Mouse (Mus musculus) kidney, adult 8-10 months (tissue): Measurements from ENCODE around the gene Uqcrfs1.

ENCODE experiments used
- DNase-seq, 2 experiments: peaks; one replicate each; pipeline ENCODE4 v3.0.0; 2022

Gene Uqcrfs1

DNA sequence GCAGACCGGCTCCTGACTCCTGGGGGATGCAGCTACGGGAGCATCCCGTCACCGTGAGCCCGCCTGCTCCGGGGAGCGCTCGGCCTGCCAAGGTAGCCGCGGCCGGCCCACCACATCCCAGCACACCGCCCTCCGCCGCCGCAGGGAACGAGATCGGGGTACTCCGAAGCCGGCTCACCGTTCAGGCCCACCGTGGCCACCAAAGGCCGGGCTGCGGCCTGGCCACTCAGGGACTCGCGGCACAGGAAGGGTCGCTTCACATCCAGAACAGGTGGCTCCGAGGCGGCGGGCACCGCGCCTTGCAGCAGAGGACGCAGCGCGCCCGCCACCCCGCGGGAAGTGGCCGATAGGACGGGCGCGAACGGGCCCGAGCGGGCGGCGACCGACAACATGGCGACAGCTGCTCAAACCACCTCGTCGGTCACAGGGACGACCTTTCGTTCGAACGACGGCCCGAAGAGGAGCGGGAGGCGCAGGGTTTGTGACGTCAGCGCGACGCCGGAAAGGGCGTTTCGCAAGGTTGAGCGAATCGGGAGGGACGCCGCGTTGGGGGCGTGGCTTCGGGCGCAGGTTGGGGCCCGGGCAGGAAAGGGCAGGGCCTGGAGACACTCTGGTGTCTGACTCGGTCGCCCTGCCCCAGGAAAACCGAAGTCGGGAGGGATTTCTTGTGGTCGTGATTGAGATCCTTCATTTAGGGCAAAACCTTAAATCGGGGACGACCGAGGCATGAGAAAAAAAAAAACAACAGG, at the start of gene Uqcrfs1:
Uqcrfs1 (minus strand) TSS at position 507 of the 749 bp plus-strand sequence.
- DNase-seq, result peak; percentile 97

DNA sequence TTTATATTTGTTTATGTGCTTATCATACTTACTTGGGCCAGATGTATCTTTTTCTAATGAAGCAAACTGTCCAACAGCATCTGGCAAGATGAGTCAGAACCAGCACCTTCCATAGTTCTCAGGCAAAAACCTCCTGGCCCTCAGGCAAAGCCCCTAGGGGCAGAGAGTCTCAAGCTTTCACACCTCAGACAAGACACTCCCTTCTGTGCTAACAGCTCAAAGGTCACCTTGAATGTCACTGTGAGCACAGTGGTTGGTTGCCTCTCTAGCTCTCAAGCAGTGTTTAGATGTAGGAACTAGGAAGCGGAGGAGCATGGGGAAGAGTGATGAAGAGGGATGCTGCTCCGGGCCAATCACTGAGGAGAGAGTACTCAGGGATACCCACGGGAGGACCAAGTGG, 40.6 kb upstream of the Uqcrfs1 start:
- no peak for DNase-seq

DNA sequence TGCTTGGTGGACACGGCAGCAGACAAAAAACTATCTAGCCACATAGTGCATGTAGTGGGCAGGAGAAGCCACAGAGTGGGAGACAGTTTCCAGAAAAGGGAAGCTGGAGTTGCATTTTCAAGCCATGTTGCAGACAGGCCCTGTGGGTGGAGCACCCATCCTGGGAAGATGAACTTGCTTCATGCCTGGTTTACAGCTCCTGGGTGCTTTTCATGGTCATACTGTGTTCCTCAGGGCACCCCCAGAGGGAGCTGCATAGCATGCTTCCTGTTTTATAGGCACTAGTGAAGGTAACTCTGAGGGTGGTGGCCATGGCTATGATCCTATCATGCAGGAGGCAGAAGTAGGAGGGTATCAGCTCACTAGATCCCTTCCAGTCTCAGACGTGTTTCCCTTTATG, 37.4 kb upstream of the Uqcrfs1 start:
- no peak for DNase-seq

DNA sequence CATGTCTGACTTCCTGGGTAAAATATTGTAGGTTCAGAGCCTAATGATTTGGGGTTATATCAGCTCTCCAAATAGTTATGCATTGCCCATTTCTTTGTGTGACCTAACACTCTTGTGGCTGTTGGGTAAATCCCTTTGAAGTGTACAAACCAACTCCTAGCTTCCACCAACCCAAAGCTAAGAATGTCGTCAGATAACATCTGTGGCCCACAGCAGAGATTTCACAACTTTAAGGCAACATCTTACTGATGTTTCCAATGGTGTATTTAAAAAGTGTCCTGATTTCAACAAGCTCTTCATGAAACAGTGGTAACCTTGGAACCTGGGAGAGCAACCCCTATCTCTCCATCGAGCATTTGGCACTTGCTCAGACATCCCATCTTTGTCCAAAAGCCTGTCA, 33.6 kb upstream of the Uqcrfs1 start:
- DNase-seq, result no peak

DNA sequence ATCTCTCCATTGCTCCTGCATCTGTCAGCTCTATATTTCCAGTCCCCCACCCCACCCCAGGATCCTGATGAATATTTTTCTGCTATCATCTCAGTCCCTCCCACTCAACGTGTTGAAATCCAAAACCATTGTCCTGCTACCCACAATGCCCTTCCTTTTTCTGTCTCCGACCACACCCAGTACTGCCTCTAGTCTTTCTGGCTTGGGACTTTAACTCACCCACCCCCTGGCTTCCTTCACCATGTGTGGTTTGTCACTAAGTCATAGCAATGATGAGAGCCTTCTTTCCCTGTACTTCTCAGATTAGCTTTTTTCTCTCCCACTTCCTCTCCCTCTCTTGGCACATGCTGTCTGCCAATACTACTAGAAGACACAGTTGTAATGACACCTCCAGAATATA, 31.7 kb upstream of the Uqcrfs1 start:
- no peak for DNase-seq

DNA sequence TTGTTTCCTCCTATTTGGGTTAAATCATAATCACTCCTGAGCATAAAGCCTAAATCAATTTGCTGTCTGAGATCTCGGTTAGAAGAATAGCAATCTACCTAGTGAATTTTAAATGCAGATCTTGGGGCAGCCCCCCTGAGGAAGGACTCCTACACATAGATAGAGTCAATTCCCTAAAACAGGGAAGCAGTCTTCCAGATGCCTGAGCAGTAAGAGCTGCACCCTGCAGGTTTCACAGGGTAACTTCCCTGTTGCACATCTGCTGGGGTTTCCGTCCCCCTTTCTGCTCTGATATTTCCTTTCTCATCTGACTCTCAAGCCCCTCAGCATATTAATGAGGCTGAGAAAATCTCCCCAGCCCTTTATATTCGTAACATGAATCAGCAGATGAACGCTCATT, 27.8 kb upstream of the Uqcrfs1 start:
- no peak for DNase-seq

DNA sequence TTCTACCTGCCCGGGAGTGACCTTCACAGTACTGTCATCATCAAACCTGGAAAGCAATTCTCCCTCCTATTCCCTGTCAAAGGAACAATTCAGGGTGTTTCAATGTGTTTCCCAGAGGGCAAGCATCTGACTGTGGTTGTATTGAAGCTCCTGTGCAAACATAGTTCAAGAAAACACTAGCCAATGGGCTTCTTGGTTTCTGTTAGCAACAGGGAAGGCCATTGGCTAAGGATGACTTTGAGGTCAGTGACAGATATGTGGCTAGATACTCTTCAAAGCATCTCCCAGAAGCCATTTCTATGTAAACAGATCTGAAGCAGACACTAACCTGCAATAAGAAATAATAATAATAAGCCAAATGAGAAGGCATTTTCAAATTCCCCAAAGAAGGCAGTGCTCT, 25.0 kb upstream of the Uqcrfs1 start:
- no peak for DNase-seq

DNA sequence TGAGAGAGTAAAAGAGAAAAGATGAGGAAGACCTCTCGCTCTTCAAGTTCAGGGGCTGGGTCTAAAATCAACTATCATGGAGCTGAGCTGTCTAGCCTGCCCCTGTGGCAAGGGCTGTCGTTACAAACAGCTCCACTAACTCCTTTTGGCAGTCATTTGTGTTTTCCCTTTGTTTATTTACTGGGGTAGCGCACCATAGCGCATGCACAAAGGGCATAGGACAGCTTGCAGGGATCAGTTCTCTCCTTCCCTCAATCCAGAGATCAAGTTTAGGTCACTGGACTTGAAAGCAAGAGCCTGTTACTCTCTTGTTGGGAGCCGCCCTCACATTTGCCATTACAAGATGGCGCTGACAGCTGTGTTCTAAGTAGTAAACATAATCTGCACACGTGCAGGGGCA, 22.4 kb upstream of the Uqcrfs1 start:
- no peak for DNase-seq

DNA sequence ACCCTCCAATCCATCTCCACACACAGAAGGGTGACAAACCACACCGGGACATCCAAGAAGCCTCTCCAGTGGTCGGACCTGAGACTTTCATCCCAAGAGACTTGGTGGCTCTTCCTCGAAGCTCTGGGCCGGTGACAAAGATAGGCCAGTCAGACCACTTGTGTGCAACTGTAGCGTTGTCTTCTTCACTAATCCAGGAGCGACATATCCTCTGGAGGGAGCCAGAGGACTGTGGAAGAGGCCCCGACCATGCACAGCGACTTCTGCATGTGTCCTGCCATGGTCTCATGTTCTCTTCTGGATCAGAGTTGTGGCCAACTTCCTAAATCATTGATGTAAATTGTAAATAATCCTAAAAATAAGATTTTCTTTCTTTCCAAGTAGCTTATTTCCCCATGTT, 21.6 kb upstream of the Uqcrfs1 start:
- peak in 1 of 2 experiments; percentile 64 for DNase-seq

DNA sequence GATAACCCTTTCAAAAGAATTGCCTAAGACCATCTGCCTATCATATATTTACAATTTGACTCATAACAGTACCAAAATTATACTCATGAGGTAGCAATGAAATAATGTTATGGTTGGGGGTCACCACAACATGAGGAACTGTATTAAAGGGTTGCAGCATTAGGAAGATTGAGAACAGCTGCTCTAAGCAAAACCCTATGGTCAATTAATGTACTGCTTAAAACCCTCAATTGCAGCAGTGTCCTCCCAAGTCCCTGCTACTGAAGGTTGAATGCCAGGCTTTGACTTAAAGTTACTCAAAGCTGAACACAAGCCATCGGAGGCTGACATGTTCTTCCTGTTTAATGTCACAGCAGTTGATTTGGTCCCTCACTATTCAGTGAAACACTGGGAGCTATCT, 15.4 kb upstream of the Uqcrfs1 start:
- DNase-seq, result no peak

DNA sequence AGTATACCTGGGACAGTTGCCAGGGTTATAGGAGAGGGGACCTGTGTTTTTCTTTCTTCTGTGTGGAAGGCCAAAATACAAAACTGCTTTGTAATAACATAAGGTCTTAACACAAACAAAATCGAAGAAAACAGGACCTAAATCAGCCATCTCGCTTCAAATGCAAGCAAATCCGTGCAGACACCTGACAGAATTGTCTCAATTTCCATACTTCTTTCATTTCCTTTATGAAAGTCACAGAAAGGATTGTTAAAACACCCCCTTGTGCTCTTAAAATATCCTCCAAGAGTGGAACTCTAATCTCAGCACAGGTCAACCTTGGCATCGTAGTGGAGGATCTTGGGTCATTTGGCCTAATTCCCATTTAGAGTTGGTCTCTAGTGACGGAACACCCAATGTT, 14.9 kb upstream of the Uqcrfs1 start:
- no peak for DNase-seq

DNA sequence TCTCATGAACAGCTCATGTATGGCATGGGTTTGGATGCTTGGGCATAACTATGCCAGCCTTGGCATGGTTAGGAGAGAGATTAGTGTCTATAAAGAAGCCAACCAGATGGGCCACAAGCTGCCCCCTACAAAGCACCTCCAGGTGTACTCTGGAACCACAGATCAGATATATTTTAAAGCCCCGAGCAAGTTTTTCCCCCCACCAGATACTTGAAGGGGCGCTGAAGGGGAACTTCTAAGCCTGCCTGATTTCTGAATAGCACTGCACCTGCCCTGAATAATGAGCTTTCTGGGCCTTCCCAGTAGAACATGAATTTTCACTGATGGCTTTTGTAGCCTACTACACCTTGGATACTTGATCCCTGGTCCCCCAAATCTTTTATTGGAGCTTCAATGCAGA, 12.6 kb upstream of the Uqcrfs1 start:
- no peak for DNase-seq

DNA sequence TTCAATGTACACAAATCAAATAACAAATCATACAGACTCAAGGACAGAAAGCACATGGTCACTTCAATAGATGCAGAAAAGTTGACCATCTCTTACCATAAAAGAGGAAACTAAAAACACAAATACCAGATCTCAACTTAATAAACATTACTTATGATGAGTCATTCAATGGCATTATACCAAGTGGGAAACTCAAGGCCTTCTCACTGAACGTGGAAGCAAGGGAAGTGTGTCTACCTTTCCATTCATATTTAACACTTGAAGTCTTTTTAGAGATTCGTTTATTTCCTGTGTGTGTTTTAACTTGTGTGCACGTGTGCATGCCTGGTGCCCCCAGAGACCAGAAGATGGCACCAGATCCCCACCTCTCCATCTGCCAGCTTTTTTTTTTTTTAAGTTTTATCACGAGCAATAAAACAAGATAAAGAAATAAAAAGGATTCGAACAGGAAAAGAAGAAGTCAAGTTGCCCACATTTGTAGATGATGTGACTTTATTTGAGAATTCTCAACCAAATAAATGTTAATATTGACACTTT, 8.0 kb upstream of the Uqcrfs1 start:
- DNase-seq, result no peak

DNA sequence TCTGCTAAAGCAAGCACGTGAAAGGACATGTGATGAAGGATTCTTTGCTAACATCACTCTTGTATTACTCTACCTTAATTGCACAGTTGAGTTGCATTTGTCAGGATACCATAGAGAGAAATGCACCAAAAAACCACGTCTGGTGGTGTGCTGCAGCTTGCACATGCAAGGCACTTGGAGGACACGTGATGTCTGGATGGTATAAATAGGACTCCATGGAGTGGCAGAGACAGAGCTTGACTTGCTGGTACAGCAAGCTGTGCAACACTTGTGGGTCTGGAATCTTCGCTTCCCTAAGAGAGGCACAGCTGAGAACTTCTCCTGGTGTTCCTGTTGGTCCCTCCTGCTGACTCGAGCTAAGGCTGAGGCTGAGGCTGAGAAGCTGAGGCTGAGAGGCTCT, 4.2 kb upstream of the Uqcrfs1 start:
- no peak for DNase-seq

DNA sequence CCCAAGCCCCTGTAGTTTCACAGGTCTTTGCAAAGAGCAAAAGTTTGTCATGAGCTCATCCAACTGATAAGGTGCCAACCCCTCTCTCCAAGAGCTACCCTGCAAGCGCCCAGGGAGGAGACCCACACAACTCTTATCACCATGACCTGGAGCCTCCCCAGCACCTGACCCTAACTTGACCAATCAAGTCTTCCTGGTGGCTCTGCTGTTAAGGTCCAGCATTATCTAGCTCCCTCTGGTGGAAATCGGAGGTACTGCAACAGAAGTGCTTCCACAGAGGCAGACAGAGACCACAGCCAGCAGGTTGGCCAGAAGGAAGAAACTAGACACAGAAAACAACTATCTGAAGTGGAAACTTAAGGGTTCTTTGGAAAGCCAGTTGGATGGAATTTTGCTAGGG, 3.7 kb upstream of the Uqcrfs1 start:
- peak; percentile 73 to 90 for DNase-seq

DNA sequence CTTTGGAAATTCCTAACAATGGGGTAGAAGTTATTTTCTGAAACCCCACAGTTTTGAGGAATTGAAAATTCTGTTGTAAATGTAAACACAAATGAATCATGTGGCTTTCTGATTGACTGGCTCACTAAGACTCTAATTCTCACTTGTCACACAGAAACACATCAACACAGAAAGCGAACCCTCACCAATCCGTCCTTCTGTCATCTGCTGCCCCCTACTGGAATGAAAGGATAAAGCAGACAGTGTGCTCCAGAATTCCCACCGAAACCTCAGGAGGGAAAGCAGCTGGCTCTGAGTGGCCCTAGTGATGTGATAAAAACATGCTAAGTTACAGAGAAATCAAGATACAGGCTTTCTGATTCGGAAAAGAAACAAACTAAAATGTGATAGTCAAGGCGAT, 14.4 kb downstream of the Uqcrfs1 start:
- peak in 1 of 2 experiments; percentile 43 for DNase-seq

DNA sequence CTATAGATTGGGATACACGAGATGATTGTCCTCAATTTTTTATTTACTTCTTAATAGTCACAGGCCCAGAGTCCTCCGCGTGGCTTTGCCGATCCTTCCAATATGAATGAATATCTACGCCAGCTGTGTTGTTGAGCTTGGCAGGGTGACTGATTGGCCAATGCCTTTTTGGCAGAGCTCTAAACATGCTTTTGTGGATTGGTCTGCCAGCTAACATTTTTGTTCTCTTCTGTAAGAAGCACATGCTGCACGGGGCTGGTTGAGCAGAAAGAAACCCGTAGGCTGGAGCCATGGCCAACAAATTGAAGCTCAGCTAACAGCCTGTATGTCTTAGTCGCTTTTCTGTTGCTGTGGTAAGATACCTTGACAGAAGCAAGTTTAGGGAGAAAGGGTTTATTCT, 20.2 kb downstream of the Uqcrfs1 start:
- DNase-seq, result no peak

DNA sequence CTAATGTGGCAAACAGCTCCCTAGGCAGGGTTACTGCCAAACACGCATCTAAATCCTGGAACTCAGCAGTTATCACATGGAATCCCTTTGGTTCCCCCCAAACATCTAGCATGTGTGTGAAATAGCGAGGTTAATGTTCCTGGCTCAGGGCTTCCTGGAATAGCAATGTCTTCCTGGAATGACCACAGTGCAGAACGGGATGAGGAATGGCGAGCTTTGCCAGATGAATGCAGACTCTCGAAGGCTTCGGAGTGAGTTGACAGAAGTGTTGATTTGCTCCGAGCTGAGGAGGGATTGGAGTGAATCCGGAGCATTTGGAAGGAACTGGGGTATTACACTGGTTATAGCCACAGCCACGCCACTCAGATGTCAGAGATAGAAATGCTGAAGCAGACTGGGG, 21.2 kb downstream of the Uqcrfs1 start:
- DNase-seq, result no peak

DNA sequence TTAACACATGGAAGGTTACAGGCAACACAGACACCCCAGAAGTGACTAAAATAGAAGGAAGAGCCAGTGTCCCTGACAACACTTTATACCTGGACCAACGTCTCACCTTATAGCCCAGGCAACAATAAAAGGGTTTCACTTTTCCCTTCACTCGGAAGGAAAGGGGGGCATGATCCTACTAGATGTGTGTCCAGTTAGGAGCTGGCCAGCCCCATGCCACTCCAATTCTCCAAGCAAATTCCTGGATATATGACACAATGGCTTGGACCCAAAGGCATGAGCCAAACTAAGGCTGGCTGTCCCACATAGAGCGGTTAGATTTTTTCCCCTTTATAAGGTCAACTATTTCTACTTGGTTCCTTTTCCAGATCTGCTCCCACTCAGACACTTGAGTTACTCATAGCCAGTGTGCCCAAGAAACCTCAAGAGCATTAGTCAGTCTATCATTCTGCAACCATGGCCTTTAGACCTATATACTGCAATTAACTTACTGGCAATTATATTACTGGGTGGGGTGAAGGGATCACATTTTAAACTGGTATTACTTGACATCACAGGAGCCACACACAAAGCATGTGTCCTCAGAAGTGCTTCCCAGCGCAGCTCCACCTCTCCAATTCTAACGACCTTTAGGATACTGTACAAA, 21.8 kb downstream of the Uqcrfs1 start:
- DNase-seq, result no peak

DNA sequence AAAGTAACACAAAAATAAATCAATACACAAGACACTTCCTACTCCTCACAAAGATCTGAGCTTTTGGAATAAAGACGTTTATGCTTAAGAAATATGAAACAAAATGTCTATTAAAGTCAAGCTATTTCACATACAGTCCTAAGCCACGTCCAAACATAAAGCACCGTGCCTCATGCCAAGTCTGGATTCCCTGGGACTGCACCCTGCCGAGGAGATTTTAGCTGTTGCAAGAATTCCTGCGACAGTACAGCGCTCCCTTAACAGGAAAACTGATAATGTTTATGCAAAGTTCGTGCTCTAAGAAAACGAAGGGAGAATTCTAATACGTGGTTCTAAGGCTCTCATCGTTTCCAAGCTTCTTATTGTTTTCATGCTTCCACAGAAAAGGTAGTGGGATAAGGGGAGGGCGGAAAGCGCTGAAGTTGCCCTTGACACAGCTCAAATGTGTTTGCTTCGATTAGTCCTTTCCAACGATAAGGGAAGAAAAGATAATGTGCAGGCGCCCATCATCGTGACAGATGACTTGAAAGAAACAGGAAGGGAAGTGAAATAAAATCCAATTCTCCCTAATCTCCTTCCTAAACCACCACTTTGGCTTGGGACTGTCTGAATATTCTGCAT, 23.8 kb downstream of the Uqcrfs1 start:
- DNase-seq, result no peak

DNA sequence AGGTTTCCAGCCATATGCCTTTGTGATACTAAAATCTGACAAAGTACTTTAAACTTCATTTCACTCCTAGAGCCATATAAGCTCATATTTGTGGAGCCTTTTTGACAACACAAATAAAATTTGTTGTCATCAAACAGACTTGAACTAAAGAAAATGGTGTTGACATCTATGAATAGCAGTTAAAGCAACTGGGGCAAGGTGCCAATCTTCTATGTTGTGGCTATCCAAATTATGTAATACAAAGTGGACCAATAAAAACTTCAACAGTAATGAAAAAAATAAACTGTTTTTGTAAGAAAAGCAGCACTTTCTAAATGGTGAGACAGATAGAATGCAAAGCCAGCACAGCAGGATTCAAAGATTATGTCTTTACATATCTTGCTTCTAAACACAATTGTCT, 27.0 kb downstream of the Uqcrfs1 start:
- no peak for DNase-seq

DNA sequence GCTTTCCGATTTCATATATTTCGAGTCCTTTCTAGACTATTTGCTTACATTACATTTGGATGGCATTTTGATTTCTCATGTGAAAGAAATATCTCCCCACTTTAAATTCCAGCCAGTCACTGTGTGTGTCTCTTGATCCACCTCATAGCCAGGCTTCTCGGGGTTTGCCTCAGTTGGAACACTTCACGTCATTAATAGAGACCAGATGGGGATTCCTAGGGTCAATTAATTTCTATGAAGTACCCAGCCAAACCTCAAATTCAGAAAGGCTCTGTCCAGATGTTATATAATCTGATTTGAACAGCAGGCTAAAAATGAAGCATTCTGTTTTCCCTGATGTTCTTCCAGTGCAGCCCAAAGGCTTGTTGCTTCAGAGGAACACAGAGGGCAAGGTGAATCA, 37.5 kb downstream of the Uqcrfs1 start:
- DNase-seq, result no peak

DNA sequence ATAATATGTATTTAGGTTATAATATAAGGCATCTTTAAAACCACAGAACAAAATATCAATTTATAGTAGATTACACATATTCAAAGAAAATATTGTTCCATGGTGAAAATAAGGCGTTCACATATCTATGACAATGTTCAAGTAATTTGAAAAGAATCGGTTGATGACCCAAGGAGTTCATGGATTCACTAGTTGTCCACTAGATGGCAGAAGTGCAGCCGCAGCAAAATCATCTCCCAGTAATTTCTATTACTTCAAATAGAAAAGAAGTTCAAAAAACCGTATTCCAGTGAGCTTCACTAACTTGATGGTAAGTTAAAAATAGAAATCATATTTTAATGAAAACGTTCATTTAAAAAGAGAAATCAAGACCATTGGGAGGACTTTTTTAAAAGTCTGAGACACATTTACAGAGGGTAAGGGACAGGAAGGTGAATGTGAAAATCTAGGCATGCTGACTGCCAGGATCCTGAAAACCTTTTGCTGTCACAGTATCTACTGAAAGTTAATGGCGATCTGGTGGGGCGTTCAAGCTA, 43.2 kb downstream of the Uqcrfs1 start:
- DNase-seq, result no peak
